Mouse (Mus musculus): ENCODE measurements around the gene Cdk18. TPM values are rescaled to one million over a fixed set of nuclear protein-coding genes. Genes with fewer than 3 reads are reported as not detected.

The Cdk18 gene
- polyA plus RNA-seq, 2 experiments from 2014 or later, result not detected

Other genes starting within 250 kb of the Cdk18 start
- 10 to 100 TPM; 41.6 to 44.3 TPM for gene Nucks1, start 229.2 kb downstream of the Cdk18 start, polyA plus RNA-seq (2017; shearing (Covaris generic))
- not detected for gene Slc45a3, start 176.7 kb downstream of the Cdk18 start, polyA plus RNA-seq (2017; shearing (Covaris generic))
- 10 to 100 TPM; 62.3 to 71.4 TPM for gene Elk4, start 132.1 kb downstream of the Cdk18 start, polyA plus RNA-seq (2017; shearing (Covaris generic))
- 10 to 100 TPM; 39.0 to 45.4 TPM for gene Mfsd4a, start 71.6 kb downstream of the Cdk18 start, polyA plus RNA-seq (2017; shearing (Covaris generic))
- gene Lemd1, start 51.7 kb upstream of the Cdk18 start, polyA plus RNA-seq (2017; shearing (Covaris generic)), result not detected
- gene AC124108.1, start 51.8 kb upstream of the Cdk18 start, polyA plus RNA-seq (2017; shearing (Covaris generic)), result not detected
- not detected for gene Gm10188, start 90.1 kb upstream of the Cdk18 start, polyA plus RNA-seq (2017; shearing (Covaris generic))
- not detected for gene Klhdc8a, start 158.9 kb upstream of the Cdk18 start, polyA plus RNA-seq (2017; shearing (Covaris generic))
- 1 to 10 TPM; 2.0 TPM for gene Nuak2, start 176.4 kb upstream of the Cdk18 start, polyA plus RNA-seq (2017; shearing (Covaris generic))